Mouse (Mus musculus): ENCODE results near the gene Capzb. TPM values are rescaled to one million over a fixed set of nuclear protein-coding genes. Genes with fewer than 3 reads are reported as not detected.
A peak's percentile ranks its signal among the peaks of the same experiment; 100 is the strongest.

Gene Capzb
- polyA plus RNA-seq, 1 experiment from 2014 or later: 301 TPM

GRCm38 (mm10) chr4:139182511-139182910, 10.2 kb upstream of the Capzb start:
- Histone ChIP-seq H3K27me3 (ENCODE audit: control insufficient read depth, insufficient read depth, low read length) (no peaks in the 10 kb centered on the region), H3K27ac (replicated peaks in 1 of 2; ENCODE audit: control insufficient read depth in 1 of 2, insufficient read depth in 1 of 2, low read depth in 2 of 2, low read length in 2 of 2) (no peak overlapping the region), H3K36me3 (ENCODE audit: control insufficient read depth, insufficient read depth, low read length) (no peaks in the 10 kb centered on the region), H3K4me1 (ENCODE audit: control insufficient read depth in 2 of 2, insufficient read depth in 2 of 2, low read length in 2 of 2) (peaks cover 3 to 8% of the 10 kb centered on the region in 2 experiments; a peak in 2 of 4 replicates), H3K9me3 (ENCODE audit: control insufficient read depth, low read length) (no peaks in the 10 kb centered on the region), H3K4me3 (ENCODE audit: control insufficient read depth in 1 of 2, insufficient read depth in 1 of 2, low read depth in 1 of 2, low read length in 2 of 2) (no peak overlapping the region), H3K9ac (ENCODE audit: low read length) (no peak overlapping the region), H3K4me2 (ENCODE audit: low read length) (no peak overlapping the region)
- ATAC-seq (ENCODE audit: insufficient number of reproducible peaks, insufficient read depth, low FRiP score, low read depth): no peak

- no peak overlapping the region for H3K4me3 ChIP-seq (ENCODE audit: control insufficient read depth in 1 of 2, insufficient read depth in 1 of 2, low read depth in 1 of 2, low read length in 2 of 2)
- no peaks in the 10 kb centered on the region for H3K27me3 ChIP-seq (ENCODE audit: control insufficient read depth, insufficient read depth, low read length)
- no peak overlapping the region for H3K4me2 ChIP-seq (ENCODE audit: low read length)
- 90% methylated on average over 5 of the region's 5 CpGs for WGBS
- no peak overlapping the region for H3K27ac ChIP-seq (replicated peaks in 1 of 2; ENCODE audit: control insufficient read depth in 1 of 2, insufficient read depth in 1 of 2, low read depth in 2 of 2, low read length in 2 of 2)
- H3K36me3 ChIP-seq (ENCODE audit: control insufficient read depth, insufficient read depth, low read length): no peaks in the 10 kb centered on the region
- H3K4me1 ChIP-seq (ENCODE audit: control insufficient read depth in 2 of 2, insufficient read depth in 2 of 2, low read length in 2 of 2): no peaks in the 10 kb centered on the region
- no peaks in the 10 kb centered on the region for H3K9me3 ChIP-seq (ENCODE audit: control insufficient read depth, low read length)
- ATAC-seq (ENCODE audit: insufficient number of reproducible peaks, insufficient read depth, low FRiP score, low read depth): no peak
- H3K9ac ChIP-seq (ENCODE audit: low read length): no peak overlapping the region
Measured at GRCm38 (mm10) chr4:139185766-139186442, 6.8 kb upstream of the Capzb start.

GRCm38 (mm10) chr4:139187930-139188329, 4.8 kb upstream of the Capzb start:
- H3K27me3 ChIP-seq (ENCODE audit: control insufficient read depth, insufficient read depth, low read length): no peaks in the 10 kb centered on the region
- H3K4me2 ChIP-seq (ENCODE audit: low read length): no peak overlapping the region
- H3K27ac ChIP-seq (replicated peaks in 1 of 2; ENCODE audit: control insufficient read depth in 1 of 2, insufficient read depth in 1 of 2, low read depth in 2 of 2, low read length in 2 of 2): no peak overlapping the region
- H3K9me3 ChIP-seq (ENCODE audit: control insufficient read depth, low read length): no peaks in the 10 kb centered on the region
- H3K4me1 ChIP-seq (ENCODE audit: control insufficient read depth in 2 of 2, insufficient read depth in 2 of 2, low read length in 2 of 2): peaks cover 0 to 10% of the 10 kb centered on the region in 2 experiments; a peak in 2 of 4 replicates
- no peak overlapping the region for H3K4me3 ChIP-seq (ENCODE audit: control insufficient read depth in 1 of 2, insufficient read depth in 1 of 2, low read depth in 1 of 2, low read length in 2 of 2)
- no peak for ATAC-seq (ENCODE audit: insufficient number of reproducible peaks, insufficient read depth, low FRiP score, low read depth)
- H3K36me3 ChIP-seq (ENCODE audit: control insufficient read depth, insufficient read depth, low read length): no peaks in the 10 kb centered on the region
- no peak overlapping the region for H3K9ac ChIP-seq (ENCODE audit: low read length)
- 84% methylated on average over 11 of the region's 11 CpGs for WGBS

GRCm38 (mm10) chr4:139191605-139192498, 847 bp upstream of the Capzb start:
- no peaks in the 10 kb centered on the region for H3K27me3 ChIP-seq (ENCODE audit: control insufficient read depth, insufficient read depth, low read length)
- 11% methylated on average over 19 of the region's 19 CpGs for WGBS
- H3K27ac ChIP-seq (replicated peaks in 1 of 2; ENCODE audit: control insufficient read depth in 1 of 2, insufficient read depth in 1 of 2, low read depth in 2 of 2, low read length in 2 of 2): peak overlapping the region; percentile 82 to 88
- no peaks in the 10 kb centered on the region for H3K9me3 ChIP-seq (ENCODE audit: control insufficient read depth, low read length)
- peak overlapping the region; percentile 59 to 99 for H3K4me3 ChIP-seq (ENCODE audit: control insufficient read depth in 1 of 2, insufficient read depth in 1 of 2, low read depth in 1 of 2, low read length in 2 of 2)
- H3K4me1 ChIP-seq (ENCODE audit: control insufficient read depth in 2 of 2, insufficient read depth in 2 of 2, low read length in 2 of 2): peaks cover 18 to 44% of the 10 kb centered on the region in 2 experiments
- no peak; the same call in 1 of the 2 replicates for ATAC-seq (ENCODE audit: insufficient number of reproducible peaks, insufficient read depth, low FRiP score, low read depth)
- H3K9ac ChIP-seq (ENCODE audit: low read length): peak overlapping the region; percentile 80
- H3K36me3 ChIP-seq (ENCODE audit: control insufficient read depth, insufficient read depth, low read length): peaks cover 5% of the 10 kb centered on the region; the same call in 1 of the 2 replicates
- peak overlapping the region; percentile 75 for H3K4me2 ChIP-seq (ENCODE audit: low read length)

GRCm38 (mm10) chr4:139193176-139194093, 736 bp downstream of the Capzb start:
- H3K4me2 ChIP-seq (ENCODE audit: low read length): peak overlapping the region; percentile 95
- H3K9me3 ChIP-seq (ENCODE audit: control insufficient read depth, low read length): no peaks in the 10 kb centered on the region
- H3K9ac ChIP-seq (ENCODE audit: low read length): peak overlapping the region; percentile 98
- WGBS: 3% methylated on average over 35 of the region's 35 CpGs
- peak overlapping the region; percentile 66 to 99 for H3K4me3 ChIP-seq (ENCODE audit: control insufficient read depth in 1 of 2, insufficient read depth in 1 of 2, low read depth in 1 of 2, low read length in 2 of 2)
- peaks cover 32 to 60% of the 10 kb centered on the region in 2 experiments for H3K4me1 ChIP-seq (ENCODE audit: control insufficient read depth in 2 of 2, insufficient read depth in 2 of 2, low read length in 2 of 2)
- no peak; the same call in none of the 2 replicates for ATAC-seq (ENCODE audit: insufficient number of reproducible peaks, insufficient read depth, low FRiP score, low read depth)
- peaks cover 5% of the 10 kb centered on the region; the same call in 1 of the 2 replicates for H3K36me3 ChIP-seq (ENCODE audit: control insufficient read depth, insufficient read depth, low read length)
- peak overlapping the region; percentile 57 to 89 for H3K27ac ChIP-seq (replicated peaks in 1 of 2; ENCODE audit: control insufficient read depth in 1 of 2, insufficient read depth in 1 of 2, low read depth in 2 of 2, low read length in 2 of 2)
- no peaks in the 10 kb centered on the region for H3K27me3 ChIP-seq (ENCODE audit: control insufficient read depth, insufficient read depth, low read length)

- Histone ChIP-seq H3K9ac (ENCODE audit: low read length) (peak overlapping the region; percentile 41; the same call in 1 of the 2 replicates), H3K4me2 (ENCODE audit: low read length) (0 out of 2 replicates have a peak overlapping the region, but pooled peaks have one; percentile 6), H3K27me3 (ENCODE audit: control insufficient read depth, insufficient read depth, low read length) (no peaks in the 10 kb centered on the region), H3K36me3 (ENCODE audit: control insufficient read depth, insufficient read depth, low read length) (peaks cover 18% of the 10 kb centered on the region), H3K27ac (replicated peaks in 1 of 2; ENCODE audit: control insufficient read depth in 1 of 2, insufficient read depth in 1 of 2, low read depth in 2 of 2, low read length in 2 of 2) (0 out of 4 replicates have a peak overlapping the region, but pooled peaks of 1 of the 2 experiments have one; percentile 14), H3K9me3 (ENCODE audit: control insufficient read depth, low read length) (no peaks in the 10 kb centered on the region), H3K4me1 (ENCODE audit: control insufficient read depth in 2 of 2, insufficient read depth in 2 of 2, low read length in 2 of 2) (peaks cover 33 to 70% of the 10 kb centered on the region in 2 experiments), H3K4me3 (ENCODE audit: control insufficient read depth in 1 of 2, insufficient read depth in 1 of 2, low read depth in 1 of 2, low read length in 2 of 2) (no peak overlapping the region)
- 60% methylated on average over 5 of the region's 5 CpGs for WGBS
- no peak for ATAC-seq (ENCODE audit: insufficient number of reproducible peaks, insufficient read depth, low FRiP score, low read depth)
Measured at GRCm38 (mm10) chr4:139195101-139195500, 2.4 kb downstream of the Capzb start.

GRCm38 (mm10) chr4:139196464-139196863, 3.8 kb downstream of the Capzb start:
- H3K4me1 ChIP-seq (ENCODE audit: control insufficient read depth in 2 of 2, insufficient read depth in 2 of 2, low read length in 2 of 2): peaks cover 33 to 70% of the 10 kb centered on the region in 2 experiments
- no peaks in the 10 kb centered on the region for H3K27me3 ChIP-seq (ENCODE audit: control insufficient read depth, insufficient read depth, low read length)
- peak overlapping the region; percentile 15 to 51; a peak in 1 of 4 replicates for H3K27ac ChIP-seq (replicated peaks in 1 of 2; ENCODE audit: control insufficient read depth in 1 of 2, insufficient read depth in 1 of 2, low read depth in 2 of 2, low read length in 2 of 2)
- H3K36me3 ChIP-seq (ENCODE audit: control insufficient read depth, insufficient read depth, low read length): peaks cover 25% of the 10 kb centered on the region
- ATAC-seq (ENCODE audit: insufficient number of reproducible peaks, insufficient read depth, low FRiP score, low read depth): no peak
- H3K9ac ChIP-seq (ENCODE audit: low read length): 0 out of 2 replicates have a peak overlapping the region, but pooled peaks have one; percentile 19
- H3K4me3 ChIP-seq (ENCODE audit: control insufficient read depth in 1 of 2, insufficient read depth in 1 of 2, low read depth in 1 of 2, low read length in 2 of 2): no peak overlapping the region
- H3K4me2 ChIP-seq (ENCODE audit: low read length): 0 out of 2 replicates have a peak overlapping the region, but pooled peaks have one; percentile 9
- 31% methylated on average over 6 of the region's 6 CpGs for WGBS
- H3K9me3 ChIP-seq (ENCODE audit: control insufficient read depth, low read length): no peaks in the 10 kb centered on the region

Measured in heart, embryonic 14.5 days (tissue).